21 mouse cellular contexts compared by ENCODE assay signal in genomic region chr7:68278908-68279307, GRCm38 (mm10). TPM values are rescaled to one million over a fixed set of nuclear protein-coding genes. Genes with fewer than 3 reads are reported as not detected.
DNase-seq lines count a peak whose midpoint lies in the region; ATAC-seq and TF ChIP-seq lines count a peak whose summit lies in the region.
"Had no signal": no experiment of that assay in that cellular context is flagged by ENCODE, and none has a peak within 500 bp of the region (broad histone marks: within the 10 kb centered on the region; RNA-seq: fewer than 3 reads in every experiment).

No protein-coding gene starts in this region.

- H3K9me3 ChIP-seq in heart, postnatal 0 days (replicated peaks; ENCODE audit: control insufficient read depth, low read length), result no peaks in the 10 kb centered on the region
- H3K9me3 ChIP-seq: hindbrain, embryonic 13.5 days; neural tube, embryonic 15.5 days had no signal

- H3K4me2 ChIP-seq in heart, postnatal 0 days (ENCODE audit: low read depth, low read length), result peak overlapping the region; percentile 28; the same call in 1 of the 2 replicates
- H3K4me2 ChIP-seq: hindbrain, embryonic 13.5 days; neural tube, embryonic 15.5 days had no signal

- H3K27ac ChIP-seq in heart, postnatal 0 days (ENCODE audit: low read depth), result no peak overlapping the region
- H3K27ac ChIP-seq in kidney, adult 2 months (ENCODE audit: insufficient read depth, low read depth, low read length), result no peak overlapping the region
- H3K27ac ChIP-seq in gastrocnemius, adult 2 months, result no peak overlapping the region
- H3K27ac ChIP-seq: hindbrain, embryonic 13.5 days; liver, embryonic 14.5 days; neural tube, embryonic 15.5 days had no signal

- no peak for TF ChIP-seq CTCF in heart, postnatal 0 days (IDR thresholded peaks at IDR 0.05; ENCODE audit: low read depth)
- TF ChIP-seq CTCF in kidney, adult 2 months (conservative IDR thresholded peaks at IDR 0.05; ENCODE audit: insufficient read depth, insufficient read length, low read depth, low read length), result no peak
- no peak for TF ChIP-seq CTCF in gastrocnemius, adult 2 months (IDR thresholded peaks at IDR 0.05)

- no peak for ATAC-seq in heart, postnatal 0 days (ENCODE audit: insufficient read depth, low read depth)
- ATAC-seq in CD4-positive, CD25-positive, alpha-beta regulatory T cell, adult 4 months, result peak; percentile 12
- ATAC-seq: forebrain, embryonic 16.5 days; intestine, embryonic 16.5 days had no signal

- TF ChIP-seq POLR2A in kidney, adult 2 months (IDR thresholded peaks at IDR 0.05; ENCODE audit: low read depth, low read length), result no peak

- H3K27me3 ChIP-seq in heart, postnatal 0 days (ENCODE audit: control insufficient read depth, insufficient read depth, low read length), result peaks cover 7% of the 10 kb centered on the region; the same call in 1 of the 2 replicates
- H3K27me3 ChIP-seq in kidney, adult 2 months (replicated peaks; ENCODE audit: control insufficient read depth, insufficient read depth, low read length), result no peaks in the 10 kb centered on the region

- no peaks in the 10 kb centered on the region for H3K36me3 ChIP-seq in heart, postnatal 0 days (replicated peaks; ENCODE audit: control insufficient read depth, insufficient read depth, low read length)
- H3K36me3 ChIP-seq in kidney, adult 2 months (ENCODE audit: control insufficient read depth, insufficient read depth, low read length), result no peaks in the 10 kb centered on the region
- H3K36me3 ChIP-seq: G1E; hindbrain, embryonic 13.5 days; neural tube, embryonic 15.5 days had no signal

- TF ChIP-seq EP300 in heart, postnatal 0 days (IDR thresholded peaks at IDR 0.05; ENCODE audit: low read depth), result no peak

- peaks cover 10% of the 10 kb centered on the region for H3K4me1 ChIP-seq in heart, postnatal 0 days (ENCODE audit: control insufficient read depth, insufficient read depth)
- H3K4me1 ChIP-seq in kidney, adult 2 months (ENCODE audit: control insufficient read depth, insufficient read depth, low read length), result peaks cover 16% of the 10 kb centered on the region; the same call in 1 of the 2 replicates

- no peak for DNase-seq in heart, postnatal 0 days (ENCODE audit: low spot score)
- DNase-seq in heart, adult 9 months (ENCODE audit: low spot score in 2 of 2), result no peak
- peak; percentile 87 for DNase-seq in induced T-regulatory cell, adult 2 months (ENCODE audit: low read depth)
- peak; percentile 82 for DNase-seq in thymus, postnatal 14 days
- no peak for DNase-seq in testis, postnatal 14 days (ENCODE audit: low spot score)
- DNase-seq in kidney, adult 2 months, result no peak
- DNase-seq in gastrocnemius, adult 2 months, result no peak
- DNase-seq: adrenal gland, adult 2 months; cerebellum, adult 11 months; cerebellum, postnatal 36 days; heart, adult 11 months; heart, postnatal 14 days had no signal

- intact Hi-C loops in gastrocnemius, adult 2 months (cut with DNase I), result no loop called here

- no peak overlapping the region for H3K9ac ChIP-seq in heart, postnatal 0 days (replicated peaks; ENCODE audit: low read depth, low read length)
- H3K9ac ChIP-seq: hindbrain, embryonic 13.5 days; liver, embryonic 14.5 days; neural tube, embryonic 15.5 days had no signal

- WGBS in heart, postnatal 0 days, result 70% methylated on average over 6 of the region's 6 CpGs
- 81% methylated on average over 6 of the region's 6 CpGs for WGBS in kidney, adult 2 months

- H3K4me3 ChIP-seq in heart, postnatal 0 days (ENCODE audit: low read depth, low read length), result no peak overlapping the region; the same call in 1 of the 2 replicates
- H3K4me3 ChIP-seq in kidney, adult 2 months (ENCODE audit: insufficient read depth, low read depth, low read length), result no peak overlapping the region
- no peak overlapping the region for H3K4me3 ChIP-seq in gastrocnemius, adult 2 months
- H3K4me3 ChIP-seq: hindbrain, embryonic 13.5 days; neural tube, embryonic 15.5 days had no signal

RNA-seq across cellular contexts. Expression of gene Fam169b, which starts 5.3 kb away (rescaled TPM):
- 0.08 and 1.7 TPM in 2 replicates for total RNA-seq in heart, postnatal 0 days (2014; rRNA removed; ENCODE audit: low replicate concordance)
- 0.12 and 0.18 TPM in 2 replicates for polyA plus RNA-seq in heart, postnatal 0 days (2015; fragmentation: Nextera tagmentation; extraction: Ambion mirVana)
- 100 to 1,000 TPM; 124 to 148 TPM for polyA plus RNA-seq in CD4-positive, CD25-positive, alpha-beta regulatory T cell, adult 4 months (2017; shearing (Covaris generic))
- polyA plus RNA-seq in kidney, adult 2 months (2012; rRNA removed), result 7.9 and 11.3 TPM in 2 replicates
- total RNA-seq in gastrocnemius, adult 2 months (2021), result under 1 TPM in 1 of 2 experiments, not detected in 1; 0.08 TPM
- total RNA-seq: adrenal gland, adult 2 months had no signal
- polyA plus RNA-seq: forebrain, embryonic 16.5 days; G1E had no signal

RNA-seq across cellular contexts. Expression of gene Pgpep1l, which starts 14.9 kb away (rescaled TPM):
- total RNA-seq in heart, postnatal 0 days (2014; rRNA removed; ENCODE audit: low replicate concordance), result 1.2 TPM in 1 of 2 replicates, not detected in the other
- 0.18 TPM in 1 of 2 replicates, not detected in the other for polyA plus RNA-seq in heart, postnatal 0 days (2015; fragmentation: Nextera tagmentation; extraction: Ambion mirVana)
- 1 to 10 TPM; 6.2 to 6.6 TPM for polyA plus RNA-seq in CD4-positive, CD25-positive, alpha-beta regulatory T cell, adult 4 months (2017; shearing (Covaris generic))
- polyA plus RNA-seq in kidney, adult 2 months (2012; rRNA removed), result 0.16 and 1.1 TPM in 2 replicates
- 1 to 10 TPM; 1.9 to 3.9 TPM for total RNA-seq in gastrocnemius, adult 2 months (2021)
- total RNA-seq: adrenal gland, adult 2 months; G1E had no signal
- polyA plus RNA-seq: adrenal gland, adult 2 months; forebrain, embryonic 16.5 days; hindbrain, embryonic 13.5 days; intestine, embryonic 16.5 days; kidney, embryonic 16.5 days; limb, embryonic 11.5 days; liver, embryonic 14.5 days; neural tube, embryonic 15.5 days had no signal

Comparison
In these comparisons a context has a peak if more than half of its experiments do, and no peak if none do; other contexts are left out.
1. DNase-seq: peak in induced T-regulatory cell, adult 2 months (single experiment) and thymus, postnatal 14 days (single experiment); none in heart, postnatal 0 days (single experiment), heart, adult 9 months (0 of 2), testis, postnatal 14 days (single experiment), kidney, adult 2 months (single experiment) and gastrocnemius, adult 2 months (single experiment).